Mouse (Mus musculus) adrenal gland, postnatal 14 days (tissue): ENCODE results near the gene Gars. TPM values are rescaled to one million over a fixed set of nuclear protein-coding genes. Genes with fewer than 3 reads are reported as not detected.

Experiments
- DNase-seq: peaks from one replicate; pipeline ENCODE4 v3.0.0; 2021; ENCODE audit warnings: mixed read lengths
- total RNA-seq: library from RNA; stranded (reverse); gene quantifications from 2 replicates; pipeline ENCODE4 v1.2.3, GENCODE M21; 2021

Gars gene
- total RNA-seq, 1 experiment from 2014 or later, result 102 TPM

GRCm38 (mm10) chr6:55093431-55094146 is 55.8 kb downstream of the Gars start:
- DNase-seq, result no peak

GRCm38 (mm10) chr6:55098030-55098429 is 60.2 kb downstream of the Gars start:
- DNase-seq, result peak; percentile 82

GRCm38 (mm10) chr6:55098603-55099002 is 60.8 kb downstream of the Gars start:
- DNase-seq, result no peak

GRCm38 (mm10) chr6:55108358-55108757 is 70.6 kb downstream of the Gars start:
- peak; percentile 72 for DNase-seq

- peak; percentile 52 for DNase-seq
These were observed 79.7 kb downstream of the Gars start for GRCm38 (mm10) chr6:55117325-55118109.

GRCm38 (mm10) chr6:55123056-55123455 is 85.2 kb downstream of the Gars start:
- no peak for DNase-seq

- DNase-seq, result no peak
These were observed 88.8 kb downstream of the Gars start for GRCm38 (mm10) chr6:55126576-55126975.

GRCm38 (mm10) chr6:55128391-55128790 is 90.6 kb downstream of the Gars start:
- no peak for DNase-seq

Other genes with a start within 250 kb of the Gars start
- gene Znrf2, start 221.1 kb upstream of the Gars start, total RNA-seq, result 28.3 and 30.0 TPM in 2 replicates
- gene Nod1, start 65.4 kb upstream of the Gars start, total RNA-seq, result 9.2 and 12.8 TPM in 2 replicates
- 5.3 and 7.8 TPM in 2 replicates for gene Ggct, start 45.1 kb upstream of the Gars start, total RNA-seq
- not detected in 2 replicates for gene Crhr2, start 95.0 kb downstream of the Gars start, total RNA-seq
- gene Inmt, start 137.0 kb downstream of the Gars start, total RNA-seq, result 13.3 and 25.6 TPM in 2 replicates
- gene Mindy4, start 165.4 kb downstream of the Gars start, total RNA-seq, result 5.4 and 5.8 TPM in 2 replicates